Mouse (Mus musculus): ENCODE results near the gene Aspscr1.

GRCm38 (mm10) chr11:120707225-120707624 lies 34.5 kb downstream of the Aspscr1 start:
- TF ChIP-seq POLR2A (IDR thresholded peaks at IDR 0.05; ENCODE audit: control insufficient read depth, extremely low read depth, insufficient read depth, low read length, poor library complexity), result no peak
- TF ChIP-seq CTCF (IDR thresholded peaks at IDR 0.05; ENCODE audit: borderline replicate concordance, control insufficient read depth, extremely low read depth, insufficient read depth, low read length, poor library complexity), result no peak

All from thymus, adult 2 months (tissue).